Mouse (Mus musculus) lung, postnatal 0 days (tissue): ENCODE results near the gene Rrp9. TPM values are rescaled to one million over a fixed set of nuclear protein-coding genes. Genes with fewer than 3 reads are reported as not detected.
A peak's percentile ranks its signal among the peaks of the same experiment; 100 is the strongest.

Experiments
- ATAC-seq: fragments of 200-750 bp; cut with Nextera tagmentation; 2 replicates; pipeline ENCODE4 v1.8.0; 2017; ENCODE audit warnings: moderate library complexity
- DNase-seq: peaks from one replicate; pipeline ENCODE4 v3.0.0-alpha.2; 2016; ENCODE audit warnings: low spot score
- H3K27ac ChIP-seq: fragments of 300-500 bp; sonication (generic); 2 replicates; pipeline ENCODE4 v1.5.1; 2014; ENCODE audit warnings: antibody characterized with exemption, mild to moderate bottlenecking, low read length, mixed read lengths
- H3K27me3 ChIP-seq: fragments of 300-500 bp; sonication (generic); replicated peaks from 2 replicates; pipeline ENCODE4 v1.6.1; 2014; ENCODE audit warnings: low read length, mixed read lengths; ENCODE audit not compliant: insufficient read depth
- H3K36me3 ChIP-seq: fragments of 300-500 bp; sonication (generic); 2 replicates; pipeline ENCODE4 v1.6.1; 2014; ENCODE audit warnings: low read length, mixed read lengths; ENCODE audit not compliant: insufficient read depth
- H3K4me1 ChIP-seq: fragments of 300-500 bp; sonication (generic); 2 replicates; pipeline ENCODE4 v1.6.1; 2014; ENCODE audit warnings: antibody characterized with exemption, low read depth, low read length, mixed read lengths; ENCODE audit not compliant: insufficient read depth
- H3K4me2 ChIP-seq: fragments of 300-500 bp; sonication (generic); replicated peaks from 2 replicates; pipeline ENCODE4 v1.6.1; 2014; ENCODE audit warnings: low read depth, mild to moderate bottlenecking, low read length, moderate library complexity, mixed read lengths
- H3K4me3 ChIP-seq: fragments of 300-500 bp; sonication (generic); 2 replicates; pipeline ENCODE4 v1.5.1; 2014; ENCODE audit warnings: low read depth, low read length
- H3K9ac ChIP-seq: fragments of 300-500 bp; sonication (generic); replicated peaks from 2 replicates; pipeline ENCODE4 v1.6.1; 2014; ENCODE audit warnings: low read depth, mild to moderate bottlenecking
- H3K9me3 ChIP-seq: fragments of 300-500 bp; sonication (generic); 2 replicates; pipeline ENCODE4 v1.6.1; 2016; ENCODE audit warnings: low read length, mixed read lengths
- CTCF ChIP-seq: IDR thresholded peaks from 2 replicates; pipeline ENCODE4 v1.5.1; 2016; ENCODE audit warnings: antibody characterized with exemption, mild to moderate bottlenecking
- EP300 ChIP-seq: IDR thresholded peaks from 2 replicates; pipeline ENCODE4 v1.6.1; 2016; ENCODE audit warnings: antibody characterized with exemption, mild to moderate bottlenecking, control low read depth
- WGBS: fragments of 180-500 bp; shearing (Covaris S2); extraction: QIAGEN DNeasy Blood & Tissue Kit; methylation state at CpG from one replicate; pipeline ENCODE4 v1.1.7; 2014; 5-methylcytosine and 5-hydroxymethylcytosine counted together
- polyA plus RNA-seq: library from polyadenylated mRNA; unstranded; fragments of >200 nt; fragmentation: Nextera tagmentation; extraction: Ambion mirVana; gene quantifications from 2 replicates; pipeline ENCODE4 v1.2.1, GENCODE M21; 2015

Rrp9 gene
- polyA plus RNA-seq = 19.4 and 21.7 TPM in 2 replicates

GRCm38 (mm10) chr9:106475663-106476001 is at the start of gene Rrp9:
Gene Rrp9 (plus strand): TSS chr9:106475963.
- DNase-seq (no peak), ATAC-seq (no peak)
- Histone ChIP-seq H3K27me3 (no peaks in the 10 kb centered on the region), H3K4me2 (peak within 1 kb of the TSS; percentile 40), H3K4me3 (peak within 1 kb of the TSS; percentile 30), H3K9me3 (no peaks in the 10 kb centered on the region), H3K4me1 (peaks cover 28% of the 10 kb centered on the region), H3K9ac (0 out of 2 replicates have a peak within 1 kb of the TSS, but pooled peaks have one; percentile 19), H3K36me3 (no peaks in the 10 kb centered on the region), H3K27ac (peak within 1 kb of the TSS; percentile 85)
- no peak for TF ChIP-seq CTCF
- no peak for TF ChIP-seq EP300
- WGBS = 77% methylated on average over 10 of the region's 10 CpGs

GRCm38 (mm10) chr9:106428719-106429220 is 47.0 kb upstream of the Rrp9 start:
- WGBS = 5% methylated on average over 11 of the region's 11 CpGs
- TF ChIP-seq CTCF = peak; percentile 31; the same call in 1 of the 2 replicates
- TF ChIP-seq EP300 = no peak
- DNase-seq = peak; percentile 57

GRCm38 (mm10) chr9:106429221-106430014 is 46.3 kb upstream of the Rrp9 start, which contains the start of gene Rpl29:
Gene Rpl29 (plus strand): TSS chr9:106429454.
- peak; percentile 98 for DNase-seq
- peak; percentile 96 for ATAC-seq
- Histone ChIP-seq H3K27me3 (no peaks in the 10 kb centered on the region), H3K4me3 (peak within 1 kb of the TSS; percentile 83), H3K27ac (peak within 1 kb of the TSS; percentile 95), H3K4me2 (peak within 1 kb of the TSS; percentile 77), H3K36me3 (peaks cover 14% of the 10 kb centered on the region; the same call in 1 of the 2 replicates), H3K4me1 (peaks cover 11% of the 10 kb centered on the region; the same call in 1 of the 2 replicates), H3K9me3 (no peaks in the 10 kb centered on the region), H3K9ac (peak within 1 kb of the TSS; percentile 99)
- TF ChIP-seq EP300 (peak; percentile 71), CTCF (no peak)
- WGBS = under 1% methylated on average over 54 of the region's 55 CpGs

More at GRCm38 (mm10) chr9:106428719-106429220, 47.0 kb upstream of the Rrp9 start:
- H3K9me3 ChIP-seq = no peaks in the 10 kb centered on the region
- peak overlapping the region; percentile 75 for H3K4me2 ChIP-seq
- H3K4me3 ChIP-seq = peak overlapping the region; percentile 83
- H3K27ac ChIP-seq = peak overlapping the region; percentile 95
- H3K4me1 ChIP-seq = peaks cover 11% of the 10 kb centered on the region; the same call in 1 of the 2 replicates
- peak; percentile 60 for ATAC-seq
- peaks cover 14% of the 10 kb centered on the region; the same call in 1 of the 2 replicates for H3K36me3 ChIP-seq
- peak overlapping the region; percentile 56 for H3K9ac ChIP-seq
- H3K27me3 ChIP-seq = no peaks in the 10 kb centered on the region

DNA sequence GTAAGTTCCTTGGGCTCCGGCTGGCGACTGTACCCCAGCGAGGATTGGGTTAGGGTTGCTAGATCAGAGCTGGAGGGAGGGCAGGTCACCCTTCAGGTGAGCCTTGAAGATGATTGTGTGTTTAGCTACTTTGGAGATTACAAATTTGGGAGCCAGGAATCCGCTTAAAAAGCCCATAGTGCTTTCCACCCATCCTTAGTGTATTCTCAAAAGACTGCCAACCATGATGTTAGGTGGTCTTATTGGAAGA is 45.8 kb upstream of the Rrp9 start:
- ATAC-seq (no peak), DNase-seq (no peak)
- Histone ChIP-seq H3K9ac (peak overlapping the region; percentile 99), H3K4me1 (peaks cover 11% of the 10 kb centered on the region; the same call in 1 of the 2 replicates), H3K36me3 (peaks cover 14% of the 10 kb centered on the region; the same call in 1 of the 2 replicates), H3K4me3 (peak overlapping the region; percentile 83), H3K27ac (peak overlapping the region; percentile 95), H3K9me3 (no peaks in the 10 kb centered on the region), H3K4me2 (peak overlapping the region; percentile 77), H3K27me3 (no peaks in the 10 kb centered on the region)
- WGBS = under 1% methylated on average over 4 of the region's 4 CpGs
- TF ChIP-seq CTCF = no peak
- TF ChIP-seq EP300 = no peak

GRCm38 (mm10) chr9:106433389-106433788 is 42.4 kb upstream of the Rrp9 start:
- Histone ChIP-seq H3K27me3 (no peaks in the 10 kb centered on the region), H3K9me3 (no peaks in the 10 kb centered on the region), H3K4me1 (peaks cover 11% of the 10 kb centered on the region; the same call in 1 of the 2 replicates), H3K27ac (no peak overlapping the region), H3K4me3 (no peak overlapping the region), H3K36me3 (peaks cover 14% of the 10 kb centered on the region; the same call in 1 of the 2 replicates), H3K4me2 (no peak overlapping the region), H3K9ac (no peak overlapping the region)
- DNase-seq = no peak
- TF ChIP-seq CTCF = no peak
- TF ChIP-seq EP300 = no peak
- 57% methylated on average over 4 of the region's 7 CpGs for WGBS
- ATAC-seq = no peak

GRCm38 (mm10) chr9:106436566-106436965 is 39.2 kb upstream of the Rrp9 start:
- 74% methylated on average over 9 of the region's 9 CpGs for WGBS
- H3K4me1 ChIP-seq = no peaks in the 10 kb centered on the region; the same call in 1 of the 2 replicates
- H3K4me2 ChIP-seq = no peak overlapping the region
- no peaks in the 10 kb centered on the region for H3K9me3 ChIP-seq
- no peak overlapping the region for H3K9ac ChIP-seq
- TF ChIP-seq EP300 (no peak), CTCF (no peak)
- no peaks in the 10 kb centered on the region for H3K27me3 ChIP-seq
- DNase-seq = no peak
- H3K27ac ChIP-seq = no peak overlapping the region
- no peak overlapping the region for H3K4me3 ChIP-seq
- H3K36me3 ChIP-seq = peaks cover 11% of the 10 kb centered on the region; the same call in 1 of the 2 replicates
- no peak for ATAC-seq
